8 mouse cellular contexts compared by ENCODE assay signal in genomic region chr16:91009942-91010529, GRCm38 (mm10). TPM values are rescaled to one million over a fixed set of nuclear protein-coding genes. Genes with fewer than 3 reads are reported as not detected.
DNase-seq lines count a peak whose midpoint lies in the region; ATAC-seq and TF ChIP-seq lines count a peak whose summit lies in the region.

No protein-coding gene starts in this region.

- peaks cover 12% of the 10 kb centered on the region for H3K36me3 ChIP-seq in forebrain, embryonic 14.5 days (ENCODE audit: control insufficient read depth, insufficient read depth, low read length)

- peak overlapping the region; percentile 70 for H3K4me2 ChIP-seq in forebrain, embryonic 14.5 days (ENCODE audit: low read length)

- WGBS in forebrain, embryonic 14.5 days: under 1% methylated on average over 19 of the region's 19 CpGs
- WGBS in olfactory bulb, adult 2 months: under 1% methylated on average over 19 of the region's 19 CpGs

- H3K27ac ChIP-seq in forebrain, embryonic 14.5 days (ENCODE audit: low read depth, low read length): peak overlapping the region; percentile 91; the same call in 1 of the 2 replicates
- peak overlapping the region; percentile 59 for H3K27ac ChIP-seq in olfactory bulb, adult 2 months (ENCODE audit: insufficient read depth, low read depth, low read length)

- peak overlapping the region; percentile 87 for H3K9ac ChIP-seq in forebrain, embryonic 14.5 days (ENCODE audit: low read length)

- no peak for TF ChIP-seq CTCF in olfactory bulb, adult 2 months (IDR thresholded peaks at IDR 0.05; ENCODE audit: insufficient read depth, low read depth, low read length)

- 0 out of 2 replicates have a peak, but pooled peaks have one; percentile 10 for ATAC-seq in frontal cortex, adult (ENCODE audit: low TSS enrichment)
- ATAC-seq in forebrain, embryonic 14.5 days: no peak

- no peak for DNase-seq in frontal cortex, postnatal 25 days (ENCODE audit: low spot score in 2 of 2)
- DNase-seq in 416B (ENCODE audit: low read depth) (peak; percentile 70), liver (peak; percentile 33)
- DNase-seq in c-Kit-negative CD71-positive TER-119-positive erythroid progenitor cells, embryonic 14.5 days (ENCODE audit: low read depth, low spot score): peak; percentile 46
- peak; percentile 42 for DNase-seq in forebrain, embryonic 14.5 days (ENCODE audit: low spot score)
- DNase-seq in urinary bladder, adult 2 months (ENCODE audit: low spot score): no peak

- peak overlapping the region; percentile 81 for H3K4me3 ChIP-seq in forebrain, embryonic 14.5 days (ENCODE audit: low read depth, low read length)
- H3K4me3 ChIP-seq in olfactory bulb, adult 2 months (ENCODE audit: insufficient read depth, low read depth, low read length): peak overlapping the region; percentile 69

- TF ChIP-seq POLR2A in olfactory bulb, adult 2 months (IDR thresholded peaks at IDR 0.05; ENCODE audit: insufficient read depth, low read depth, low read length): no peak

- no peaks in the 10 kb centered on the region for H3K27me3 ChIP-seq in forebrain, embryonic 14.5 days (replicated peaks; ENCODE audit: control insufficient read depth, insufficient read depth, low read length)

- no peaks in the 10 kb centered on the region for H3K9me3 ChIP-seq in forebrain, embryonic 14.5 days (replicated peaks; ENCODE audit: control insufficient read depth, low read length)

- peaks cover 6% of the 10 kb centered on the region; the same call in 1 of the 2 replicates for H3K4me1 ChIP-seq in forebrain, embryonic 14.5 days (ENCODE audit: control insufficient read depth, insufficient read depth, low read length)
- peaks cover 3% of the 10 kb centered on the region for H3K4me1 ChIP-seq in olfactory bulb, adult 2 months (ENCODE audit: control insufficient read depth, insufficient read depth, low read length)

RNA-seq across cellular contexts. Expression of gene Synj1, which starts 1.1 kb away (rescaled TPM):
- 29.7 and 44.4 TPM in 2 replicates for polyA plus RNA-seq in forebrain, embryonic 14.5 days (2014; fragmentation: Nextera tagmentation; extraction: Ambion mirVana)
- 104 and 252 TPM in 2 replicates for polyA plus RNA-seq in olfactory bulb, adult 2 months (2012; ENCODE audit: insufficient read depth, insufficient read length, low replicate concordance, missing spikeins)
- polyA plus RNA-seq in urinary bladder, adult 2 months (2012; rRNA removed): 21.3 and 23.6 TPM in 2 replicates

RNA-seq across cellular contexts. Expression of gene Paxbp1, which starts 34.3 kb away (rescaled TPM):
- polyA plus RNA-seq in forebrain, embryonic 14.5 days (2014; fragmentation: Nextera tagmentation; extraction: Ambion mirVana): 48.1 and 71.6 TPM in 2 replicates
- polyA plus RNA-seq in olfactory bulb, adult 2 months (2012; ENCODE audit: insufficient read depth, insufficient read length, low replicate concordance, missing spikeins): 732 TPM in 1 of 2 replicates, not detected in the other
- 51.5 and 63.4 TPM in 2 replicates for polyA plus RNA-seq in urinary bladder, adult 2 months (2012; rRNA removed)

Comparison
In these comparisons a context has a peak if more than half of its experiments do, and no peak if none do; other contexts are left out.
1. DNase-seq: peak in 416B (single experiment), c-Kit-negative CD71-positive TER-119-positive erythroid progenitor cells, embryonic 14.5 days (single experiment), forebrain, embryonic 14.5 days (single experiment) and liver (single experiment); none in frontal cortex, postnatal 25 days (0 of 2) and urinary bladder, adult 2 months (single experiment).